Mouse (Mus musculus) frontal cortex, postnatal 36 days (tissue): ENCODE measurements at regions not wholly inside any gene's neighbourhood (a gene's known extent, or its start where the extent isn't known, plus 50 kb on each side); places are given as distances from the start of the nearest gene placed in this dataset.
A peak's percentile ranks its signal among the peaks of the same experiment; 100 is the strongest.

Experiments used
- DNase-seq, 2 experiments: peaks; one replicate each; pipeline ENCODE4 v3.0.0; 2022; ENCODE audit warnings: low spot score in 2 of 2

GRCm38 (mm10) chr13:97452386-97453089 lies 211.6 kb downstream of the Enc1 start:
- DNase-seq: no peak

- peak; percentile 64 to 66 for DNase-seq
Measured at GRCm38 (mm10) chr13:97451276-97451675, 210.4 kb downstream of the Enc1 start.

DNA sequence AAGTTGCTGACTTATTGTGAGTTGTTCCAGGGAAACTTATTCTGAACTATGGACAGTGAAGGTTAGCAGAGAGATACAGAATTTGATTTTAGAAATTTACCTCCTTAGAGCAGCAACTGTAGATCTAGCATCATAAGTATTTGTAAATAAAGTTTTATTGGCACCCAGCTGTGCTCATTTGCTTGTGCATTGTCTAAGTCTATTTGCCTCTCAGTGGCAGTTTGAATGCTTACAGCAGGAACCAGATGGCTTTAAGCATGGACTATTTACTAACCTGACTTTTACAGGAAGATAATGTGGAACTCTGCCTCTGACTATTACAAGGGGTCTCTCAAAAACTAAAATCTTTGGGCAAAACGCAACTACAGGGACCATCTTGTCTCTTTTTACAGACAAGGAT lies 207.2 kb downstream of the Enc1 start:
- no peak for DNase-seq

DNA sequence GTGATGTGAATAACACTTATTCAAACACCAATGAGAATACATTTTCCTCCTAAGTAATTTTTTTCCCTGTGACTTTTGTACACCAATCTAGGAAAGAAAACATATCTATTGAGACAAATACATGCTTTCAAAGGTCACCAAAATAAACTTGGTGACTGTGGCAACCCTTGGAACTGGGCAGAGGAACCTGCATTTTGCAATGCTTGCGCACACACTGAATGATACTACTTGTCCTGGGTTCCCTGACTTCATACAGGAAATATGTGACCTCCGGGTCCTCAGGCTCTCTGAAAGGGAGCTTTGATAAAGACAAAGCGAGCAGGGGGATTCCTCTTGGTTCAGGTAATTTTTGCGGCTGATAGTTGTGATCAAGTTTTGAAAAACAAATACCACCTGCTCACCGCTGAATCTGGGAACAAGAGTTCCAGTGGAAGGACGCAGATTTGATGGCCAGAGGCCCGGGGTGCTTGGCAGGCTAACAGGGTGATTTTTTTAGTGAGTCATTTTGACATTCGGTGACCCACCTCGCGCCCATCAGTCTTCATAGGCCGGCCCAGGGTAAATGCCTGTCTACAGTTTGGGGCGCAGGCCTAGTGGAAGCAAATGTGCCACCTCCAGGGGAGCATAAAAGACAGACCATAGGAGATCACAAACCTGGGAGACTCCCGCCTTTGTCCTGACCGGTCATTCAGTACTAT lies 203.0 kb downstream of the Enc1 start:
- DNase-seq: no peak

- no peak for DNase-seq
Measured at GRCm38 (mm10) chr13:97442806-97443205, 201.9 kb downstream of the Enc1 start.

- peak; percentile 31 to 56 for DNase-seq
Measured at GRCm38 (mm10) chr13:97442283-97442682, 201.4 kb downstream of the Enc1 start.

DNA sequence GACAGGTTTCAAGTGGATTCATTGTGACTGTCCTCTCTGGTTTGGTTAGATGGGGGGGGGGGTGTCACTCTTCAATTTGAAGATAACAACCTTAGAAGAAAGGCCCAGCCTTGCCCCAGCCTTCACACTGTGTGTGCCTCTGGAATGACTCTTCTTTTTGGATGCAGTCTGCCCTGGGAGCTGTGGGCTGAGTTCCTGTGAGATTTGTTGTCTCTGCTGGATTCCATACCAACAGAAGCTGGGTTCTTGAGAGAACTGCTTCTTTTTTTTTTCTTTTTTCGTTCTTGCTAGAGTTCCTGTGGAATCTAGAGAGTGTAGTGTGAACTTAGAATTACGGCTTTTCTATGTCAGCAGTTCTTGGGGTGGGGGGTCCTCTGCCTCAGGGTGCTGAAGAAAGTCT lies 200.9 kb downstream of the Enc1 start:
- DNase-seq: no peak

DNA sequence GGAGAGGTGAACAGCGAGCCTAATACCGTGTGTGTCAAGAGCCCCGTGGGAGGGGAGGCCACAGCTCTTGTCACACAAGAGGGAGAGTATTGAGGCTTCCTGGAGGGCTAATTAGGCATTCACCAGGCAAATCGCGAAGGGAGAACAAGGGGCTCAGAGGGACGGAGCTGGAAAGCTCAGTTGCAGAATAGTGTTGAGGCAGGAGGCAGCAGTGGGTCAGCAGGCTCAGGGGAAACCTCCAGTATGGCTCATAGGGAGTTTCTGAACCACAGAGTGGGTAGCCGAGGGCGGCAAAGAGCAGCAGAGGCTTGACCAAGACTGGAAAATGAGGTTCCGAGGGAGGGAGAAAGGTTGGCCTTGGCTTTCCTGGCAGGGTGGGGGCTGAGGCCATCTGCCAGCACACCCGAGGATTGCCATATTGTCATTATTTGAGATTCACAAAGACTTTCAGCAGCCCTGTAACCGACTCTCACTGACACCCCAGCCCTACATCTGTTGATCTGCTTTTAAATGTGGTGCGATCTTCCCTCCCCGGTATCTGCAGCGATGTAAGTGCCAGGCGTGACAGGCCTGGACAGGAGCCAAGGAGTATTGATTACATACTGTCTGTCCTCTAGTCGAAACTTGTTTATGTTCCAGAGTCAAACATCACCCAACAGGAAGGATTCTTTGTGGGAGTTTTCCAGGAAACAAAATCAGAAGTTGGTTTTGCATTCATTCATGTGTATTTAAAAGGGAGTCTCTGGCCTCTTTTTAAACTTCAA lies 198.5 kb downstream of the Enc1 start:
- no peak for DNase-seq

GRCm38 (mm10) chr13:97438692-97439091 lies 197.8 kb downstream of the Enc1 start:
- no peak for DNase-seq

DNA sequence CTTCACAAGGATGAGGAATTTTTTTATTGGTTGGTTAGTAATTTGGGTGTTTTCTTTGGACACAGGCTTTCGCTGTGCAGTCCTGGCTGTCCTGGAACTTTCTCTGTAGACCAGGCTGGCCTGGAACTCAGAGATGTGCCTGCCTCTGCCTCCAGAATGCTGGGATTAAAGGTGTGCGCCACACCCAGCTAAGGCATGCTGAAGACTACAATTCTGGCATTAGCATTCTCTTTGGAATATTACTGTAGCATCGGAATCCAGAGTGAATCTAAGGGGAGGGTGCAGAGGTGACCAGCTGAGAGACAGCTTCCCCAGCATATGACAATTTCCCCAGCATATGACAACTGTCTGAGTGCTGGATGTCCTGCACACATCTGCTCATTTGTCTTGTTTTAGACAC lies 197.4 kb downstream of the Enc1 start:
- DNase-seq: no peak

DNA sequence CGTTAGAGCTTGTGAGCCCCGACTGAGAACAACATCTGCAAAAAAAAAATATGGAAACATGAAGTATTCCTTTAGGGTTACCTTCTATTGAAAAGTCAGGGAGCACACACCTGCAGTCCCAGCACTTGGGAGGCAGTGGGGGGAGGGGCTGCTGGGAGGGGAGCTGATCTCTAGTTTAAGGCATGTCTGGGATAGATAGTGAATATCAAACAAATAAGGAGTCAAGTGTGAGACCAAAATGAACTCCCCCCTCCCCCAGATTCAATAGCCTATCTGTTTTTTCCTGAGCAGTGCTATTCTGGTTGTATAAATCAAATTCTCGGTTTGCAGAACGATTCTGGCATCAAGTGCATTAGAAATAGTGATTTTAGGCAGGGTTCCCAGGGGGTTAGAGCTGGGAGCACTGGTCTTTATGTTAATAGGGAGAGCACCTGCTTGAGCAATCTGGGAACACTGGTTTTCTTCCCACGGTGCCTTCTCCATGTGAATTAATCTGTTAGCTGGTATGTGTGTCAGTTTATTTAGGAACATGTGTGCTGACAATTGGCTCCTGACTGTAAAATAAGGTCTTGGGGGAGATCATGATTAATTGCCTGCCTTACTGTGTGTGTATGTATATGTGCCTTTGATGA lies 195.9 kb downstream of the Enc1 start:
- DNase-seq: no peak

- no peak for DNase-seq
Measured at GRCm38 (mm10) chr13:97435865-97436718, 195.2 kb downstream of the Enc1 start.

DNA sequence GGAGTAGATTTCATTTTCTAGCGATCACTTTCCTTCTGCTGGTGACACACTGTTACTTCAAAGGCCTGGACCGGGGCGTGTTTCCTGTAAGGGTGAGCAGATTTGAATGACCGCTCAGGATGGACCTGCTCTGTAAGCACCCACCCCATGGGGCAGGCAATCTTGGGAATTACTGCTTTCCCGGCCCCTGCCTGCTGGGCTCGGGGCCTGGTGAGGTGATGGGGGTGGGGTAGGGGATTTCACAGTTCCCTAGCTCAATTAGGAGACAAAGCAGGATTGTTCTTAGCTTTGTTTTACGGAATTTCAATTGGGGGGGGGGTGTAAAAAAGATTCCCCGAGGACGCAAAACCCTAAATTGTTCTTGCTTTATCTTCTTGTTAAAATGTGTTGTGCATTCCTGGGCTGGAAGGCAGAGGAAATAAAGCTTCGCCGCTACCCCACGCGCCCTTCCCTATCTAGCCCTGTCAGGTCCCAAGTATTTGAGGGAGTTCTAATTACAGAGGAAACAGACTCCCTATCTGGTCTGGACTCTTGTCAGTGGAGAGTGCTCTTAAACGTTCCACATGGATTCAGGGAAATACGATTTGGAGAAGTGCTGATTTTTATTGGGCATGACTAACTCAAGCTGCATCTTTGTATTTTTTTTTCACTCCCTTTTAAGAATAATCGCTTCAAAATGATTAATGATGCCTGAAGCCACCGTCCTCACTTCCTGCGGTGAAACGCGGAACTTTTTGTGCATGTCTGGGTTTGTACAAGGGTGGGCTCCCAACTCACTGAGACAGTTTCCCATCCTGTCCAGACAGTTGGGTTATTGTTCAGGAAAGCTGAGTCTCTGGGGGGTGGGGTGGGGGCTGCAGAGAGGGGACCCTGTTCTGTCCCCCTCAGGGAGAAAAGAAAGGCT lies 194.3 kb downstream of the Enc1 start:
- no peak for DNase-seq

- no peak for DNase-seq
Measured at GRCm38 (mm10) chr13:97434167-97434566, 193.3 kb downstream of the Enc1 start.

GRCm38 (mm10) chr13:97432627-97433026 lies 191.7 kb downstream of the Enc1 start:
- no peak for DNase-seq

DNA sequence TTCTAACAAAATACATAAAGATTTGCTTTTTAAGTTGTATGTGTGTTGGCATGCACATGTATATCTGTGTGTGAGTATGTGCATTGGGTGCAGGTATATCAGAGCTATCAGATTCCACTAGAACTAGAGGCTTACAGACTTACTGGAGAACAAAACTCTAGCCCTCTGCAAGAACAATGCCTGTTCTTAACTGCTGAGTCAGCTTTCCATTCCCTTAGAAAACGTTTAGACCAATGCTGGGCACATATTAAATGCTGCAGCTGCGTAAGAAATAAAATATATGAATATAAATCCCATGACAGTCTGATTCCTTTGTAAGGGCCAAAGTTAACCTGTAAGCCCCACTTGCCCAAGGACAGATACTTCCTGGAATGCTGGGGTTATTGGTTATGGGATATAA lies 190.0 kb downstream of the Enc1 start:
- no peak for DNase-seq

GRCm38 (mm10) chr13:97428163-97428562 lies 187.3 kb downstream of the Enc1 start:
- DNase-seq: no peak

DNA sequence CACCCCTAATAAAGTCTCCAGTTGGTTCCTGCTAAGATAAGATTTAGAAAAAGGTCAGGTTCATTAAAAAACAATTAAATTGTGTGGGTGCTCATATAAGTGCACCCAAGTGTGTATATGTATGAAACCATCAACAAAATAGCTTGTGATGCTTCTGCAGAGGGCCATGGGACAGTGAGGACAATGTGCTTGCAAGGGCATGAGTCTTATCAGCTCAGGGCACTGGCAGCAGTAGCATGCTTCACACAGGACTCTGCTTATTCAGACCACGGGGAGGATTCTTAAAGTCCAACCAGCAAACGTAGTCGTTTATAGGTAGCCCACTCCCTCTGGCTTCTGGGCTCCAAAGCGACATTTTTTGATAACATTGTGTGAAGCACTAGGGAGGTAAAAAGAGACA lies 186.6 kb downstream of the Enc1 start:
- DNase-seq: no peak

GRCm38 (mm10) chr13:97425731-97426130 lies 184.8 kb downstream of the Enc1 start:
- no peak for DNase-seq

DNA sequence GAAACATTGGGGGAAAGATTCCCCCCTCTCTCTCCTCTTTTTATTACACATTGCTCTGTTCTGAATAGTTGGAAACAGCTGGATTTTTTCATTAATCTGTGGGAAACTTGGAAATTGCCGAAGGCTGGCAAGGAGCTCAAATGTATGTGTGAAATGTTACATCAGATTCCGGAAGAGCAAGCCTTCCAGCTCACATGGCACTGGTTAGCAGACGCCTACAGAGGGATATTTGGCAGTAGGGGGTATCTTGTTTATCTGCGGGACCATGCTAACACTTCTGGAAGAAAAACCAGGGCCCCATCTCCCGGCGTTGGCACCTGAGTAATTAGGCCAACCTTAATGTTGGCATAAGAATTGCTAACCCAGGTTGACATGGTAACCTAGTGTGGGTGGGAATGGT lies 183.0 kb downstream of the Enc1 start:
- DNase-seq: no peak
